Mouse (Mus musculus) kidney, adult 2 months (tissue): ENCODE data around the gene Cntfr.
"Not testable (repeated sequence)": the region's sequence is repeated elsewhere in the genome, so short reads cannot be mapped to it uniquely, and the experiment has no call there.

Experiments used
- CTCF ChIP-seq: fragments of 200-500 bp; conservative IDR thresholded peaks from 2 replicates; pipeline ENCODE4 v1.5.1; 2011; ENCODE audit warnings: low read depth, mild to moderate bottlenecking, control low read depth, low read length, moderate library complexity, mixed read lengths; ENCODE audit not compliant: insufficient read depth, insufficient read length
- POLR2A ChIP-seq: fragments of 200-500 bp; IDR thresholded peaks from one replicate; pipeline ENCODE4 v1.6.1; 2011; ENCODE audit warnings: low read depth, low read length, control low read depth

GRCm38 (mm10) chr4:41700224-41700623, 3.3 kb upstream of the Cntfr start:
- TF ChIP-seq CTCF, POLR2A: not testable (repeated sequence)
